Mouse (Mus musculus): ENCODE measurements at regions not wholly inside any gene's neighbourhood (a gene's known extent, or its start where the extent isn't known, plus 50 kb on each side); places are given as distances from the start of the nearest gene placed in this dataset.

GRCm38 (mm10) chr8:8485252-8485651 is 175.8 kb downstream of the Efnb2 start:
- in situ Hi-C loops (cut with MboI, MseI) = no loop called here

- in situ Hi-C loops (cut with MboI, MseI) = no loop called here
Measured at GRCm38 (mm10) chr8:8484546-8484945, 176.5 kb downstream of the Efnb2 start.

GRCm38 (mm10) chr8:8482707-8483480 is 178.1 kb downstream of the Efnb2 start:
- in situ Hi-C loops (cut with MboI, MseI) = no loop called here

GRCm38 (mm10) chr8:8477456-8477855 is 183.6 kb downstream of the Efnb2 start:
- in situ Hi-C loops (cut with MboI, MseI) = no loop called here

GRCm38 (mm10) chr8:8468552-8468951 is 192.5 kb downstream of the Efnb2 start:
- in situ Hi-C loops (cut with MboI, MseI) = no loop called here

- in situ Hi-C loops (cut with MboI, MseI) = no loop called here
Measured at GRCm38 (mm10) chr8:8466526-8467244, 194.4 kb downstream of the Efnb2 start.

- in situ Hi-C loops (cut with MboI, MseI) = no loop called here
Measured at GRCm38 (mm10) chr8:8462455-8462854, 198.6 kb downstream of the Efnb2 start.

- in situ Hi-C loops (cut with MboI, MseI) = no loop called here
Measured at GRCm38 (mm10) chr8:8457536-8457935, 203.5 kb downstream of the Efnb2 start.

- in situ Hi-C loops (cut with MboI, MseI) = no loop called here
Measured at GRCm38 (mm10) chr8:8453944-8454343, 207.1 kb downstream of the Efnb2 start.

GRCm38 (mm10) chr8:8452226-8452625 is 208.8 kb downstream of the Efnb2 start:
- in situ Hi-C loops (cut with MboI, MseI) = no loop called here

- in situ Hi-C loops (cut with MboI, MseI) = no loop called here
Measured at GRCm38 (mm10) chr8:8448911-8449310, 212.1 kb downstream of the Efnb2 start.

- in situ Hi-C loops (cut with MboI, MseI) = no loop called here
Measured at GRCm38 (mm10) chr8:8441568-8441967, 219.5 kb downstream of the Efnb2 start.

GRCm38 (mm10) chr8:8440903-8441302 is 220.1 kb downstream of the Efnb2 start:
- in situ Hi-C loops (cut with MboI, MseI) = no loop called here

GRCm38 (mm10) chr8:8426201-8426600 is 234.8 kb downstream of the Efnb2 start:
- in situ Hi-C loops (cut with MboI, MseI) = no loop called here

GRCm38 (mm10) chr8:8423443-8423842 is 237.6 kb downstream of the Efnb2 start:
- in situ Hi-C loops (cut with MboI, MseI) = no loop called here

GRCm38 (mm10) chr8:8421713-8422112 is 239.3 kb downstream of the Efnb2 start:
- in situ Hi-C loops (cut with MboI, MseI) = no loop called here

- in situ Hi-C loops (cut with MboI, MseI) = no loop called here
Measured at GRCm38 (mm10) chr8:8419360-8420330, 241.4 kb downstream of the Efnb2 start.

- in situ Hi-C loops (cut with MboI, MseI) = no loop called here
Measured at GRCm38 (mm10) chr8:8418929-8419328, 242.1 kb downstream of the Efnb2 start.

GRCm38 (mm10) chr8:8418525-8418924 is 242.5 kb downstream of the Efnb2 start:
- in situ Hi-C loops (cut with MboI, MseI) = no loop called here

- in situ Hi-C loops (cut with MboI, MseI) = no loop called here
Measured at GRCm38 (mm10) chr8:8416092-8416701, 244.8 kb downstream of the Efnb2 start.

- in situ Hi-C loops (cut with MboI, MseI) = no loop called here
Measured at GRCm38 (mm10) chr8:8407357-8407756, 253.7 kb downstream of the Efnb2 start.
